Mouse (Mus musculus) R1 (cell line): ENCODE data around the gene Pdzrn3.
A peak's percentile ranks its signal among the peaks of the same experiment; 100 is the strongest.

ENCODE experiments used
- DNase-seq: peaks from one replicate; pipeline ENCODE4 v3.0.0-alpha.2; 2018; ENCODE audit warnings: low read depth, low spot score

Pdzrn3 gene

DNA sequence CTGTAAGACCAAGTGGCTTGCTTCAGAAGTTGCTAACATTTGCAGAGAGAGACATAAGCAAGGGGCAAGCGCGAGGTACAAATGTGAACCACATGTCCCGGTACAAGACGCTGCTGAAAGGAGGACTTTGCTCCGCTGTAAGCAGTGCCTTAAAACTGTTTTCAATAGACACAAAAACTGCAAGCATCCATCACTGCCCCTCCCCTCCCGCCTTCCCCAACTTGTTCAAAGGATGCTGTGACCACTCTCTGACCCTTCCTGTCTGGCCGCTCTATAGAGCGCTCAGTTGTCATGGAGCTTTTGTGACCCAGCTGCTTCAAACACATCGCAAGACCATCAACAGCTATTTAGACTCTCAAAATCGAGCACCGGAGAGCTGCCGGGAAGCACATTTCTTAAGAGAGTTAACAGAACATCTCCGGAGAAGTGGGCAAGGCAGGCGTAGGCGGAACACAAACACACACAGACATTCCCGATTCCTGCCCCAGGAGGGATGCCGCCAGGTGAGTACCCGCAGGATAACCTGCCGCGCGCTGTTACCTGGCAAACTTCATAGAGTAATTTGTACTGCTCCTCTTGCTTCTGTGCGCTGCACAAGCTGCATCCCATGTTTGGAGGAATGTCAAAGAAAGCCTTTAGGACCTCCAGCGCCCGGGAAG lies 179.3 kb downstream of the Pdzrn3 start:
- peak; percentile 25 for DNase-seq

DNA sequence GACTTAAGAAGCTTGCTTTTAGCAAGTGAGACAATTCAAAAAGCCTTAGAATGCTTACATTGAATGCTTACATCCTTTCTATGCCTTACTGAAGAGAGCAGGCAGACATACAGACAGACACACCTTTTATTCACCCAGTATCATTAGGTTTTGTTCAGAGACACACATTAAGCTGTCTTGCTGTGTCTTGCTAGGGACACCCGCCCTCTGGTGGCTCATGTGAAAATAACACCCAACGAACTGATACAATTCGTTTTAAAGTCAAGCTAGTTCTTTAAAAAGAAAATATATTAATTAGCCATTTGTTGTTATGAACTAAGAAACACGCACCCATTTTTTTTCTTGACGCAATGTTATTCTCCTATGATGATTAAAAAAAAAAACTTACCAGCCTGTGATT lies 180.1 kb downstream of the Pdzrn3 start:
- DNase-seq: peak; percentile 64

DNA sequence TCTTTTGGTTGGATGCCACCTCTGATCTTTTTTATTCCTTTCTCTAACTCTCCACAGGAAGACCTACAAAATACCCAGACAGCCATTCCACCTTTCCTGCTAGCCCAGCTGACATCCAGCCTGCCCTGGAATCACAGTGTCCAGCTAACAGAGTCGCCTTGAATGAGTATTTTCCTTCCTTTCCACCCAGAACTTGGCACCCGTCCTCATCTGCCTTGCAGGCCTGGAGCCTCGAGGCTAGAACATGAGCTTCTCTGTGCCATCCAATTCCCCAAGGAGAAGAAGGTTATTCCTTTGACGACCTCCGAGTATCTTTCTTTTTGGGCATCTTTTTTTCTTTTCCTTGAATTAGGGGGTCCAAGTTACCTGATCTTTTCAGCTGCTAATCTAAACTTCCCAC lies 181.8 kb downstream of the Pdzrn3 start:
- no peak for DNase-seq

- DNase-seq: no peak
Measured at GRCm38 (mm10) chr6:101194386-101194925, 183.2 kb downstream of the Pdzrn3 start.

DNA sequence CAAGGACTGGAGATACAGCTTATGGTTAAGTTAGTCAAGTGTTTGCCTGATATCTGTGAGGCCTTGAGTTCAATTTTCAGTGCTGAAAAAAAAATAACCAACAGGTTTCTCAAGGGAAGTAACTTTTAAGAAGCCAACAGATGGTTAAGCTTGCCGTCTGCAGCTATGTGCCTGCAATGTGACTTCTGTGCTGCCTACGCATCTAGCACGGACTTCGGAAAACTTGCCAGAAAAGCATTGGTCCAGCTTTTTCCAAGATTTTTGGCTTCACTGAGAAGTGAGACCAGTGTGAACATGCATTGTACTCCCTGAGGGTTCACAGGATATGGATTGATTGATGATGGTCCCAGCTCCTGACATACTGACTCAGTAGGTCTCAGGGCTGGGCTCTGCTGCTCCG lies 186.1 kb downstream of the Pdzrn3 start:
- DNase-seq: no peak

DNA sequence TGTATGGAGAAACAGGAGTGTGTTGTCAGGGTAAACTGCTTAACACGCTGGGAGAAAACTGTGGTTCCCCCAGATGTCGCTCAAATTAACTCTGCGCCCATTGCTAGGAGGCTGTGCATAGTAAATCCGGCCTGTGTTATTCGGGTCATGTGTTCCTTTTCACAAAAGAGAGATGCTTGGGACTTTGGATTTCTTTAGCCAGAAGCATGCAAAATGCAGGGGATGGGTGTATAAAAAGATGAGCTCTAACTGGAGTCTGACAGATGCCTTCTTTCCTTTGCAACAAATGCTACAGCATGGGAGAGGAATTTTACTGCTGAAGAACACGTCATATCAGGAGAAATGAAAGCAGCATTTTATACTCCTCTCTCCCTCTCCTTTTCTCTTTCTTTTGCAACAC lies 190.4 kb downstream of the Pdzrn3 start:
- no peak for DNase-seq

DNA sequence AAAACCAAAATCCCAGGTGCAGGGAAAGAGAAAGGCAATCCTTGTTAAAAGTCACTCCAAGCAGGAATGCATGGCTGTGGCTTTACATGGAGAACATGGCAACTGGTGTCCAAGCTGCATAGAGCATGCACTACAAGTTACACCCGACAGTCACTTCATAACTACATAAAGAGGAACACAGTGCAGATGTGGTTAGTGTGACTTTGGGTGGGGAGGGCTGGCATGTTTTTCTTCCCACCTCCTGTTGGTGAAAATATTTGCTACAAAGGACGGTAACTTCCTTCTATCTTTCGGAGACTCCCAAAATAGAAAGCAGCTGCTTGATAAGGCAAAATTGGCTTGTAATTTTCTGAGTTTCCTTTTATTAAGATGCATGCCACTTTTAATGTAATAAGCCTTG lies 190.8 kb downstream of the Pdzrn3 start:
- no peak for DNase-seq

DNA sequence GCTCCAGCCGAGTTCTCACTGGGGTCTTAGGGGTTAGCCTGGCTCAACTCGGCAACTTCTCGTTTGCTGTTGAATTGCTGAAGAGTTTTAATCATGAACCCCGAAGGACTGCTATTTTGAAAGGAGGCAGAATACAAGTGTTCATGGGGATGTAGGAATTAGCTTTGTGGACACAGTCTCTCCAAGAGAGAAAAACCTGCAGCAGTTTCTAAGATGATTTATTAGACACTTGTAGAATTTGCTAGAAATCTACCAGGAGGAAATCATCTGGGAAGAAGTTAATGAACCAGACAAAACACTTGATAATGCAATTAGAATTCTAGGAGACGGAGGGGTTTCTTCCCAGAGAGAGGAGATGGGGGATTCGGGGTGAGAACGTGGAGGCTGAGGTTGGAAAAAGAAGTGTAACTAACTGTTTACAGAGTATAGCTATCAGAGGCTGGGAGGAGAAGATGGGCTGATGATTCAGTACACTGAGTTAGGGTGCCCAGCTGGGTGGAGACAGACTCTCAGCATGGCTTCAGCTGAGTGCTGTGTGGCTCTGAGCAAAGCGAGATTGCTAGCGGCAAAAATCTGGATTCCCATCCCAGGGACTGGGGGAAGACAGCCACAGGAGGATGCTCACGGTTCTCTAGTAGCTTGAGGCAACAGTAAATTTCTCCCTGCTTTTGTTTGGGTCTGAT lies 193.5 kb downstream of the Pdzrn3 start:
- no peak for DNase-seq

DNA sequence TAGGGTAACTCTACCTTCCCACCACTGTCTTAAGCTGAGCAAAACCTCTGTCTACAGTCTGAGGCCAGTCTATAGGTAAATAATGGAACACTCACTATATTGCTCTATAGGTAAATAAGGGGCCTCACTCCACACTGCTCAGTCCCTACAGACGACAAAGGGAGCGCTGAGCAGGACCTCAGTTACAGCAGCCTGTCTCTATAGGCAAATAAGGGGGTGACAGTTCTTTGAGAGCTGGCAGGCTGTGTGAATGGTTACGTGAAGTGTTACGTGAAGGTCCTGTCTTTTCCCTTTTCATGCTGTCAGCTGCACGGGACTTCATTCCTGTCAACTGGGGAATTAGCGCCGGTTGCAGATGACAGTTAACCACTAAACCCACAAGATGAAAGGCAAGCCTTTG lies 207.0 kb downstream of the Pdzrn3 start:
- DNase-seq: no peak

GRCm38 (mm10) chr6:101153511-101153921 lies 224.2 kb downstream of the Pdzrn3 start:
- peak; percentile 64 for DNase-seq

DNA sequence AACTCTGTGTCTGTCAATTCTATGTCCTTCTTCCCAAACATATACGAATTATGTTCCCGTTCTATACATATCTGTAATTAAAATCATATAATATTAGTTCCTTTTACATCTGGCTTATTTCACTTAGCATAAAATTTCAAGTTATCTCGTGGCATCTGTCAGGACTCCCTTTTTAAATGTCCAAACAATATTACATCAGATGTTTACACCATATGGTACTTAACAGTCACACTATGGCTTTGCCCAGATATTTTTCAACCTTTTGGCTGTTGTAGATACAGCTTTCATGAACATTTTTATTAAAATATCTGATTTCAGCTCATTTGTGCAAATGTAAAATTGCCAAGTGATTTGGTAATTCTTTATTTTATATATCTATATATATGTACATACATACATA lies 242.3 kb downstream of the Pdzrn3 start:
- no peak for DNase-seq

GRCm38 (mm10) chr6:101125396-101125795 lies 252.3 kb downstream of the Pdzrn3 start:
- no peak for DNase-seq

DNA sequence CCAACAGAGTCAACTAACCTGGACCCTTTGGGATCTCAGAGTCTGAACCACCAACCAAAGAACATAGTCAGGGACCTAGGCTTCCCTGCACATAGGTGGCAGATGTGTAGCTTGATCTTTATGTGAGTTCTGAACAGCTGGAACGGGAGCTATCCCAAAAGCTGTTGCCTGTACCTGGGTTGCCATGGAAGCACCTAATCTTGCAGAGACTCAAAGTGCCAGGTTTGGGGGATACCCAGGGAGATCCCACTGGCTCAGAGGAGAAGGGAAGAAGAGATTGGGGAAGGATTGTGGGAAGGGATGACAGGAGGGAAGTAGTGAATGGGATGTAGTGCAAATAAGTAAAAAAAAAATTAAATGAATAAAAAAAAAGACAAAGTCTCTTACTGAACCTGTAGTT lies 268.7 kb downstream of the Pdzrn3 start:
- no peak for DNase-seq

- no peak for DNase-seq
Measured at GRCm38 (mm10) chr6:101103506-101103905, 274.2 kb downstream of the Pdzrn3 start.

- DNase-seq: no peak
Measured at GRCm38 (mm10) chr6:101101709-101102654, 275.7 kb downstream of the Pdzrn3 start.
